Mouse (Mus musculus) megakaryocyte, embryonic 14.5 days (primary cell): ENCODE results near the gene Fgf2.

Source experiments
- FLI1 ChIP-seq: IDR thresholded peaks from 2 replicates; pipeline ENCODE4 v1.6.1; 2012; ENCODE audit warnings: low read length, inconsistent platforms, mixed read lengths
- GATA1 ChIP-seq: IDR thresholded peaks from 3 replicates; pipeline ENCODE4 v1.6.1; 2012; ENCODE audit warnings: mixed read lengths, low read length, inconsistent platforms, borderline replicate concordance

DNA sequence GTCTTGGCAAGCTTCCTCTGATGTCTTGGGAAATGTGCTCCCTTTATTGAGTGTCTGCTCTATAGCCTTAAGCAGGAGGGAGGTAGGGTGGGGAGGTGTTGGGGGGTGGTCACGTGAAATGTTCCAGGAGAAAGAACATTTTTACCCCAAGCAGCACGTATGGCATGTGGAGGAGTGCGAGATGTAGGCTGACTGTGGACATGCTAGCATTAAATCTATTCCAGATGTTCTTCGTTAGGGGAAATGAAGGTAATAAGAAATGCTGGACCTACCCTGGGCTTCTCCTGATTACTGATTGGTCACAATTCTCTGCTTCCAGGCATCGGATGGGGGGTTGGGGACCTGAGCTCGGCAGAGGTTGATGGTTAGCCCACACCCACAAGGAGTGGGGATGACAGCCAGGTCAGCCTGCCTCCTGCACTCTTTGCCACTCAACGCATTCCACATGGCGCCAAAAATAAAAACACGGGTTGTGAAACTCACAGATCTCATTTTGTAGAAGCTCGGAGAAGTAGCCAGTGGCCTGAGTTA, 5.9 kb downstream of the Fgf2 start:
- no peak for TF ChIP-seq FLI1
- no peak for TF ChIP-seq GATA1
